Mouse (Mus musculus): ENCODE measurements at regions not wholly inside any gene's neighbourhood (a gene's known extent, or its start where the extent isn't known, plus 50 kb on each side); places are given as distances from the start of the nearest gene placed in this dataset.
"Not testable (repeated sequence)": the region's sequence is repeated elsewhere in the genome, so short reads cannot be mapped to it uniquely, and the experiment has no call there.

GRCm38 (mm10) chr10:91464691-91465090, 283.6 kb upstream of the Tmpo start:
- DNase-seq (ENCODE audit: low spot score in 2 of 2) = no peak

- no peak for DNase-seq (ENCODE audit: low spot score in 2 of 2)
Measured at GRCm38 (mm10) chr10:91447974-91448703, 267.0 kb upstream of the Tmpo start.

GRCm38 (mm10) chr10:91443321-91443720, 262.2 kb upstream of the Tmpo start:
- DNase-seq (ENCODE audit: low spot score in 2 of 2) = no peak

- no peak for DNase-seq (ENCODE audit: low spot score in 2 of 2)
Measured at GRCm38 (mm10) chr10:91440051-91440450, 258.9 kb upstream of the Tmpo start.

- no peak for DNase-seq (ENCODE audit: low spot score in 2 of 2)
Measured at GRCm38 (mm10) chr10:91437917-91438316, 256.8 kb upstream of the Tmpo start.

GRCm38 (mm10) chr10:91436091-91436569, 255.0 kb upstream of the Tmpo start:
- no peak for DNase-seq (ENCODE audit: low spot score in 2 of 2)

- no peak for DNase-seq (ENCODE audit: low spot score in 2 of 2)
Measured at GRCm38 (mm10) chr10:91430281-91430680, 249.2 kb upstream of the Tmpo start.

- no peak for DNase-seq (ENCODE audit: low spot score in 2 of 2)
Measured at GRCm38 (mm10) chr10:91426584-91426983, 245.5 kb upstream of the Tmpo start.

- DNase-seq (ENCODE audit: low spot score in 2 of 2) = not testable (repeated sequence)
Measured at GRCm38 (mm10) chr10:91425625-91426385, 244.7 kb upstream of the Tmpo start.

- DNase-seq (ENCODE audit: low spot score in 2 of 2) = no peak
Measured at GRCm38 (mm10) chr10:91424786-91425185, 243.7 kb upstream of the Tmpo start.

GRCm38 (mm10) chr10:91387255-91387654, 206.1 kb upstream of the Tmpo start:
- DNase-seq (ENCODE audit: low spot score in 2 of 2) = no peak

GRCm38 (mm10) chr10:91384372-91384771, 203.3 kb upstream of the Tmpo start:
- peak; percentile 1 to 4 for DNase-seq (ENCODE audit: low spot score in 2 of 2)

- no peak for DNase-seq (ENCODE audit: low spot score in 2 of 2)
Measured at GRCm38 (mm10) chr10:91376683-91377082, 195.6 kb upstream of the Tmpo start.

GRCm38 (mm10) chr10:91367488-91367887, 186.4 kb upstream of the Tmpo start:
- no peak for DNase-seq (ENCODE audit: low spot score in 2 of 2)

- DNase-seq (ENCODE audit: low spot score in 2 of 2) = no peak
Measured at GRCm38 (mm10) chr10:91362587-91362986, 181.5 kb upstream of the Tmpo start.

- DNase-seq (ENCODE audit: low spot score in 2 of 2) = no peak
Measured at GRCm38 (mm10) chr10:91361621-91362020, 180.5 kb upstream of the Tmpo start.

- no peak for DNase-seq (ENCODE audit: low spot score in 2 of 2)
Measured at GRCm38 (mm10) chr10:91345465-91345864, 164.3 kb upstream of the Tmpo start.

GRCm38 (mm10) chr10:91342083-91342482, 161.0 kb upstream of the Tmpo start:
- DNase-seq (ENCODE audit: low spot score in 2 of 2) = no peak

- DNase-seq (ENCODE audit: low spot score in 2 of 2) = no peak
Measured at GRCm38 (mm10) chr10:91339361-91339760, 158.2 kb upstream of the Tmpo start.

- no peak for DNase-seq (ENCODE audit: low spot score in 2 of 2)
Measured at GRCm38 (mm10) chr10:91326661-91327312, 145.7 kb upstream of the Tmpo start.

GRCm38 (mm10) chr10:91326144-91326655, 145.1 kb upstream of the Tmpo start:
- no peak for DNase-seq (ENCODE audit: low spot score in 2 of 2)

GRCm38 (mm10) chr10:91321226-91321625, 140.1 kb upstream of the Tmpo start:
- DNase-seq (ENCODE audit: low spot score in 2 of 2) = no peak
